Mouse (Mus musculus) thymus, postnatal 0 days (tissue): ENCODE data around the gene Taar7d. TPM values are rescaled to one million over a fixed set of nuclear protein-coding genes. Genes with fewer than 3 reads are reported as not detected.

ENCODE experiments used
- polyA plus RNA-seq: library from polyadenylated mRNA; unstranded; fragments of >200 nt; fragmentation: Nextera tagmentation; extraction: Ambion mirVana; gene quantifications from 2 replicates; pipeline ENCODE4 v1.2.1, GENCODE M21; 2015

Taar7d gene
- polyA plus RNA-seq, 1 experiment from 2014 or later, result not detected

Other genes with a start within 250 kb of the Taar7d start
- 326 and 332 TPM in 2 replicates for gene Rps12, start 239.9 kb upstream of the Taar7d start, polyA plus RNA-seq
- 0.42 and 0.63 TPM in 2 replicates for gene Slc18b1, start 230.2 kb upstream of the Taar7d start, polyA plus RNA-seq
- gene Vnn3, start 175.8 kb upstream of the Taar7d start, polyA plus RNA-seq, result 0.53 and 0.88 TPM in 2 replicates
- 0.07 and 0.15 TPM in 2 replicates for gene Vnn1, start 132.5 kb upstream of the Taar7d start, polyA plus RNA-seq
- not detected in 2 replicates for gene Taar1, start 106.9 kb upstream of the Taar7d start, polyA plus RNA-seq
- gene Taar2, start 88.7 kb upstream of the Taar7d start, polyA plus RNA-seq, result not detected in 2 replicates
- gene Taar3, start 77.7 kb upstream of the Taar7d start, polyA plus RNA-seq, result not detected in 2 replicates
- not detected in 2 replicates for gene Taar4, start 66.7 kb upstream of the Taar7d start, polyA plus RNA-seq
- not detected in 2 replicates for gene Taar5, start 56.5 kb upstream of the Taar7d start, polyA plus RNA-seq
- not detected in 2 replicates for gene Taar6, start 41.6 kb upstream of the Taar7d start, polyA plus RNA-seq
- not detected in 2 replicates for gene Taar7a, start 33.7 kb upstream of the Taar7d start, polyA plus RNA-seq
- not detected in 2 replicates for gene Taar7b, start 27.3 kb upstream of the Taar7d start, polyA plus RNA-seq
- gene Taar7e, start 10.4 kb downstream of the Taar7d start, polyA plus RNA-seq, result not detected in 2 replicates
- gene Taar7f, start 22.3 kb downstream of the Taar7d start, polyA plus RNA-seq, result not detected in 2 replicates
- not detected in 2 replicates for gene Taar8a, start 49.3 kb downstream of the Taar7d start, polyA plus RNA-seq
- not detected in 2 replicates for gene Taar8b, start 65.1 kb downstream of the Taar7d start, polyA plus RNA-seq
- not detected in 2 replicates for gene Taar8c, start 74.7 kb downstream of the Taar7d start, polyA plus RNA-seq
- gene Taar9, start 82.3 kb downstream of the Taar7d start, polyA plus RNA-seq, result not detected in 2 replicates
- 67.7 and 69.1 TPM in 2 replicates for gene Stx7, start 122.1 kb downstream of the Taar7d start, polyA plus RNA-seq
- gene Moxd1, start 196.3 kb downstream of the Taar7d start, polyA plus RNA-seq, result 0.96 and 1.2 TPM in 2 replicates